Mouse (Mus musculus) olfactory bulb, adult 2 months (tissue): ENCODE measurements at regions not wholly inside any gene's neighbourhood (a gene's known extent, or its start where the extent isn't known, plus 50 kb on each side); places are given as distances from the start of the nearest gene placed in this dataset.

Experiments
- CTCF ChIP-seq: fragments of 200-500 bp; IDR thresholded peaks from 2 replicates; pipeline ENCODE4 v1.5.1; 2012; ENCODE audit warnings: low read depth, mild to moderate bottlenecking, low read length, moderate library complexity; ENCODE audit not compliant: insufficient read depth
- POLR2A ChIP-seq: fragments of 200-500 bp; IDR thresholded peaks from 2 replicates; pipeline ENCODE4 v1.6.1; 2012; ENCODE audit warnings: mild to moderate bottlenecking, low read depth, low read length, moderate library complexity; ENCODE audit not compliant: insufficient read depth

- TF ChIP-seq POLR2A = no peak
- TF ChIP-seq CTCF = no peak
These were observed 469.1 kb upstream of the Klf4 start for GRCm38 (mm10) chr4:56001312-56001731.
